Mouse (Mus musculus) C2C12 (cell line): ENCODE data around the gene Nfx1. TPM values are rescaled to one million over a fixed set of nuclear protein-coding genes. Genes with fewer than 3 reads are reported as not detected.

Source experiments
- H3K27me3 ChIP-seq: one replicate; pipeline ENCODE4 v1.6.1; 2011; ENCODE audit not compliant: control insufficient read depth, insufficient read depth, insufficient read length
- H3K36me3 ChIP-seq: one replicate; pipeline ENCODE4 v1.6.1; 2011; ENCODE audit not compliant: control insufficient read depth, insufficient read depth
- H3K4me3 ChIP-seq: one replicate; pipeline ENCODE4 v1.5.1; 2011; ENCODE audit warnings: mild to moderate bottlenecking, control low read depth; ENCODE audit not compliant: poor library complexity, insufficient read depth, severe bottlenecking
- H3K79me2 ChIP-seq: one replicate; pipeline ENCODE4 v1.6.1; 2011; ENCODE audit not compliant: control insufficient read depth, insufficient read depth
- H3K79me3 ChIP-seq: one replicate; pipeline ENCODE4 v1.6.1; 2011; ENCODE audit warnings: low read depth, control low read depth
- H3ac ChIP-seq: one replicate; pipeline ENCODE3; 2011; ENCODE audit warnings: low read depth; ENCODE audit not compliant: control insufficient read depth, insufficient read length
- CEBPB ChIP-seq: IDR thresholded peaks from one replicate; pipeline ENCODE4 v1.6.1; 2011; ENCODE audit warnings: low read depth, mild to moderate bottlenecking, control low read depth, moderate library complexity
- CTCF ChIP-seq: IDR thresholded peaks from one replicate; pipeline ENCODE4 v1.5.1; 2011; ENCODE audit not compliant: control insufficient read depth, insufficient read depth, insufficient read length
- FOSL1 ChIP-seq: IDR thresholded peaks from one replicate; pipeline ENCODE4 v1.8.0; 2011; ENCODE audit warnings: mild to moderate bottlenecking, low read length; ENCODE audit not compliant: poor library complexity, insufficient read depth, severe bottlenecking
- MAX ChIP-seq: IDR thresholded peaks from one replicate; pipeline ENCODE4 v1.6.1; 2011; ENCODE audit warnings: mild to moderate bottlenecking, control low read depth
- MYOD1 ChIP-seq: IDR thresholded peaks from one replicate; pipeline ENCODE4 v1.6.1; 2011; ENCODE audit warnings: low read depth; ENCODE audit not compliant: control insufficient read depth, insufficient read length
- MYOG ChIP-seq: IDR thresholded peaks from one replicate; pipeline ENCODE4 v1.6.1; 2011; ENCODE audit not compliant: control insufficient read depth, insufficient read length; ENCODE audit errors: extremely low read depth
- USF1 ChIP-seq: IDR thresholded peaks from one replicate; pipeline ENCODE4 v1.6.1; 2011; ENCODE audit warnings: low read depth, mild to moderate bottlenecking, control low read depth, moderate library complexity
- polyA plus RNA-seq: library from polyadenylated mRNA; unstranded; fragments of >200 nt; fragmentation: generic; extraction: Trizol; gene quantifications from one replicate; pipeline ENCODE4 v1.2.1, GENCODE M21; 2012; ENCODE audit warnings: missing spikeins

Gene Nfx1
- polyA plus RNA-seq, 1 experiment = 29.0 TPM

DNA sequence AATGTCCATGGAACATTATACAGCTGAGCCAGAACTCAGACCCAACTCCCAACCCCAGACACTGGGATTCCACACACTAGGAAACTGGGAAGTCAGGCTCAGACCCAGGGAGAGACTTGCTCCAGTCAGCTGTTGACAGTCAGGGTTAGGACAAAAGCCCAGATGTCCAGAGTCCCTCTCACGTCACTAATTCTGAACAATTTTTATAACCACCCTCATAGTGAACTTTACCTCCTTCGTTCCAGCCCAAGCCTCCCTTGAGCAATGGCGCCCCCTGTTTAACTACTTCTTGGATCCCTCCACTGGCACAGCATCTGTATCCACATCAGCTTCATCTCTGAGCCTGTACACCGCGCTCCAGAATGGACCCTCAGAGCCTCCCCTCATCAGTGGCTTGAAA is 73.3 kb downstream of the Nfx1 start:
- Histone ChIP-seq H3K27me3 (no peaks in the 10 kb centered on the region), H3K36me3 (no peaks in the 10 kb centered on the region), H3K79me3 (no peaks in the 10 kb centered on the region), H3K4me3 (no peak overlapping the region), H3K79me2 (no peaks in the 10 kb centered on the region), H3ac (no peak overlapping the region)
- no peak for TF ChIP-seq MYOD1
- TF ChIP-seq FOSL1 = no peak
- TF ChIP-seq CEBPB = no peak
- TF ChIP-seq CTCF = no peak
- TF ChIP-seq USF1 = no peak
- no peak for TF ChIP-seq MYOG
- no peak for TF ChIP-seq MAX

DNA sequence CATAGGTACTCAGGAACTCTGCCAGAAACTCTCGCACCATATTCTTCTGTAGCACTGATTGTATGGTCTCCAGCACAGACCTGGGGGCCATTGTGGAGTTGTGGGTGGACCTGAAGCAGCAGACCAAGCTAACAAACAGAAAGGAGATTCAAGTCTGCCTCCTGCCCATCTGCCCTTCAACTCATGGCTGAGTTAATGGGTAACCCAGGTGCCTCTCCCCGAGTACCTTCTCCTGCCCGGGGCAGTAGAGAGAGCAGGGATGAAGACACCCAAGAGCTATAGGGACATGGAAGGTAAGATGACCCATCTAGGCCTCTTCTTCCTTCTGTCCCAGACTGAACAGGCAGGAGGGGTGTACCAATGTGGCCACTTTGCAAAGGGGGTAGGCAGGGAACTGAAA is 74.6 kb downstream of the Nfx1 start:
- Histone ChIP-seq H3K27me3 (no peaks in the 10 kb centered on the region), H3K36me3 (no peaks in the 10 kb centered on the region), H3K4me3 (no peak overlapping the region), H3K79me2 (no peaks in the 10 kb centered on the region), H3ac (no peak overlapping the region), H3K79me3 (no peaks in the 10 kb centered on the region)
- TF ChIP-seq CEBPB (no peak), MYOG (no peak), FOSL1 (no peak), CTCF (no peak)

DNA sequence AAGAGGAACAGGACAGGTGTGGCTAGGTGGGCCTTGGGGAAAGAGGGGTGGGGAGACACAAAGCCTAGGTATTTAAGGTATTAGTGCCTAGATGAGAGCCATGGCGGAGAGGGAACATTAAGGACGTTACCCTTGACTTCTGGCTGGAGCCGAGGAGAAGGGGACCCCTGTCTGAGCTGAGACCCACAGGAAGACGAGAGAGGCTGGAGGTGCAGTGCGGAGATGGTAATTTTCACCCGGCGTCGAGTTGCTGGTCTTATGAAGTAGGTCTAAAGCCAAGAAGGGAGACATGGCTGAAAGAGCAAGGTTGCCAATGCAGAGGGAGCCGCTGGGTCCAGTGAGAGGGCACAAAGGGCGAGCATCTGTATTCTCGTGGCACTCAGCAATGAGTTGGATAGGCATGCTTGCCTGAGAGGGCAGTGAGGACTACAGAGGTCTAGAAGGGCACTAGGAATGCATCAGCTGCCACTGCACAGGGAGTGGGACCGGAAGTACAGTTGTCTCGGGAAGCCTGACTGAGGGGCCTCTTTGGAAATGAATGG is 75.6 kb downstream of the Nfx1 start:
- H3K4me3 ChIP-seq = no peak overlapping the region
- H3K27me3 ChIP-seq = no peaks in the 10 kb centered on the region
- no peak for TF ChIP-seq FOSL1
- TF ChIP-seq MYOG = no peak
- no peak for TF ChIP-seq USF1
- TF ChIP-seq CEBPB = no peak
- no peak for TF ChIP-seq MYOD1
- TF ChIP-seq CTCF = no peak
- TF ChIP-seq MAX = no peak
- H3K79me3 ChIP-seq = no peaks in the 10 kb centered on the region
- no peaks in the 10 kb centered on the region for H3K36me3 ChIP-seq
- H3K79me2 ChIP-seq = no peaks in the 10 kb centered on the region
- no peak overlapping the region for H3ac ChIP-seq

DNA sequence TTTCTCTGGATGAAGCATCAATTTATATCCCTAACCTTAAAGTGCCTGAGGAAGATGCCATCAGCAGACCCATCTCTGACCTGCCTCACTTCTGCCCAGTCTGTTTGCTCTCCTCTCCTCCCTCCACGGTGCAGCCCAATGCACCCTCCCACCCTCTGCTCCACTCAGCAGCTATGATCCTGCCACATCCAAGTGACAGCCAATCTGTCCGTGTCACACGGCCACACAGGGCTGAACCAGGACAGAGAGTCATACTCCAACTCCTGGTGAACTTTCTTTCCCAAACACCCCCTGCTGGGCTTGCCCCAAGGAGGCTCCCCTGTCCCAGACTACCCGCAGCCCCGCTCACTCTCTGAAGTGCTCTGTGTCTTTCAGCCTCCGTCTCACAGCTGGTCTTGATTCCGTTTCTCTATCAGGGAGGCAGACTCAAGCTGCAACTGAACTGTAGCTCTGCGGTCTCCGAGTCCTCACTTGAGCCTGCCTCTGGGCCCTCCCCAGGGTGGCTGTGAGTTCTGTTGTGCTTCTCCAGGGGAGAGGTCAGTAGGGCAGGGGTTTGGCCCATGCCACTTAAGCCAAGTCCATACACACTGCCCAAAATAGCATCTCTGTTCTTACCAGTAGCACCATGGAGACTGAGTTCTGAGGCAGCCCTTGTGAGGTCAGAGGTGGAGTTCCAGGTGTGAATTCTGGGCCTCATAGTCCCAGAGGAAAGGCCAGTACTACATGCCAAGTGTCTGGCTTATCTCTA is 77.0 kb downstream of the Nfx1 start, which contains the start of gene Aqp7:
Gene Aqp7 (minus strand): TSS at position 616 of the 748 bp plus-strand sequence.
- TF ChIP-seq FOSL1 (no peak), CTCF (no peak), MYOG (no peak), CEBPB (no peak), MYOD1 (no peak), MAX (no peak), USF1 (no peak)
- H3K36me3 ChIP-seq = no peaks in the 10 kb centered on the region
- H3ac ChIP-seq = no peak within 1 kb of the TSS
- H3K79me2 ChIP-seq = no peaks in the 10 kb centered on the region
- no peaks in the 10 kb centered on the region for H3K79me3 ChIP-seq
- no peaks in the 10 kb centered on the region for H3K27me3 ChIP-seq
- no peak within 1 kb of the TSS for H3K4me3 ChIP-seq

DNA sequence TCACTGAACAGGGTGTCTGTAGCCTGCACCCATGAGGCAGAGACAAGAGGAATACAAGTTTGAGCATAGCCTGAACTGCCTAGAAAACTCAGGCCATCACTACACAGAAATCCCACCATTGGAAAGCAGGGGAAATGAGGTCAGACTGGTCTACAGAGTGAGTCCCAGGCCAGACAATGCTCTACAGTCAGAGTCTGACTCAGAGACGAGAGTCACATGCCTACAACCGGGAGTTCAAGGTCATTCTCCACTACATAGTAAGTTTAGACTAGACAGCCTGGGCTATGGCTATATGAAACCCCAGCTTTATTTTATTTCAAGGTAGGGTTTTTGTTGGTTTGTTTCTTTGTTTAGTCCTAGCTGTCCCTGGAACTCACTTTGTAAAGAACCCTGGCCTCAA is 78.2 kb downstream of the Nfx1 start:
- no peaks in the 10 kb centered on the region for H3K27me3 ChIP-seq
- no peak overlapping the region for H3K4me3 ChIP-seq
- H3K79me2 ChIP-seq = no peaks in the 10 kb centered on the region
- no peak overlapping the region for H3ac ChIP-seq
- TF ChIP-seq MYOD1 (no peak), MYOG (no peak), CEBPB (no peak), MAX (no peak), FOSL1 (no peak), CTCF (no peak), USF1 (no peak)
- no peaks in the 10 kb centered on the region for H3K36me3 ChIP-seq
- no peaks in the 10 kb centered on the region for H3K79me3 ChIP-seq
